Mouse (Mus musculus): ENCODE results near the gene Pin4. TPM values are rescaled to one million over a fixed set of nuclear protein-coding genes. Genes with fewer than 3 reads are reported as not detected.

The Pin4 gene
- 82.0 and 83.3 TPM in 2 replicates for polyA plus RNA-seq (2015; fragmentation: Nextera tagmentation; extraction: Ambion mirVana)

DNA sequence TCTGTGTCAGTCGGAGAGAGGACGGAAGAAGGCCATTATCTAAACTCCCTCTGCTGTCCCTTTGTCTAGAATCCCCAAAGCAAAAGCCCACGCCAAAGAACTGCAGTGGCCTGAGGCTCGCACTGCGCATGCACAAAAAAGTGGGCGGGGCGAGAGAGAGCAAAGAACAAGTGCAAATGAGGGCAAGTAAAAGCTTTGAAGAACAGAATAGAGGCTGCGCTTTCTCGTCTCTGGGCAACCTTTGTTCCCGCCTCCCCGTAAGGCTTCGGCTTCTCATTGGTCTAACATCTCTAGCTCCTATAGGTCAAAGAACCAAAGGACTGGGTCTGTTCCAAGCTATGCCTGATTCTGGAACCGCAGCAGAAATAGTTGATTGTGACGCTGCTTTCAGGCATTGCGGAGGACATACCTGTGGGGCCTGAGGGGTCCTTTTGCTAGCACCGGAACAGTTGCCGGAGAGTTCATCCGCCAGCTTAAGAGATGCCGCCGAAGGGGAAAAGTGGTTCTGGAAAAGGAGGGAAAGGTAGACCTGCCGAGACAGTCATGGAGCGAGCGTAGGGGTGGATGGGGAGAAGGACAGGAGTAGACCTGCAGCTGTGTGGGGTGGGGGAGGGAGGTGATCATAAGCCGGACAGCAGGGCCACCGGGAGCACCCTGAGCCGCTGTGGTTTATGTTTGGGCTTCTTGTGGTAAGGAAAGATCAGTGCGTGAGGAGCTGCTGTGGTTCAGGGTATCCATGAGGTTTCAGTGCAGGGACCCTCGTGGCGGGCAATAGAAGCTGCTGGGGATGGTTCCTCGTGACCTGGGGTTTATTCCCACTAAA, at the start of gene Pin4:
Gene Pin4 (plus strand): TSS at position 406 of the 823 bp plus-strand sequence.
- peak within 1 kb of the TSS; percentile 73 for H3K9ac ChIP-seq
- ATAC-seq (ENCODE audit: low FRiP score): peak; percentile 99
- H3K27ac ChIP-seq: peak within 1 kb of the TSS; percentile 73
- peaks cover 10% of the 10 kb centered on the region for H3K4me1 ChIP-seq (replicated peaks)
- no peaks in the 10 kb centered on the region for H3K9me3 ChIP-seq
- no peaks in the 10 kb centered on the region for H3K27me3 ChIP-seq
- peaks cover 12% of the 10 kb centered on the region for H3K36me3 ChIP-seq
- H3K4me3 ChIP-seq: peak within 1 kb of the TSS; percentile 62
- H3K4me2 ChIP-seq: peak within 1 kb of the TSS; percentile 62
- 16% methylated on average over 30 of the region's 30 CpGs for WGBS

GRCm38 (mm10) chrX:102070591-102071471, 48.4 kb upstream of the Pin4 start, which contains the start of gene Rtl5:
Rtl5 (minus strand) TSS chrX:102071304.
- peak within 1 kb of the TSS; percentile 65 for H3K4me2 ChIP-seq
- H3K9me3 ChIP-seq: no peaks in the 10 kb centered on the region
- ATAC-seq (ENCODE audit: low FRiP score): peak; percentile 91
- peak within 1 kb of the TSS; percentile 55 for H3K4me3 ChIP-seq
- peak within 1 kb of the TSS; percentile 80 for H3K9ac ChIP-seq
- peaks cover 44% of the 10 kb centered on the region for H3K4me1 ChIP-seq (replicated peaks)
- no peaks in the 10 kb centered on the region for H3K36me3 ChIP-seq
- H3K27ac ChIP-seq: peak within 1 kb of the TSS; percentile 86
- WGBS: 23% methylated on average over 49 of the region's 61 CpGs
- 0 out of 2 replicates have a peak, but pooled peaks cover 21% of the 10 kb centered on the region for H3K27me3 ChIP-seq

DNA sequence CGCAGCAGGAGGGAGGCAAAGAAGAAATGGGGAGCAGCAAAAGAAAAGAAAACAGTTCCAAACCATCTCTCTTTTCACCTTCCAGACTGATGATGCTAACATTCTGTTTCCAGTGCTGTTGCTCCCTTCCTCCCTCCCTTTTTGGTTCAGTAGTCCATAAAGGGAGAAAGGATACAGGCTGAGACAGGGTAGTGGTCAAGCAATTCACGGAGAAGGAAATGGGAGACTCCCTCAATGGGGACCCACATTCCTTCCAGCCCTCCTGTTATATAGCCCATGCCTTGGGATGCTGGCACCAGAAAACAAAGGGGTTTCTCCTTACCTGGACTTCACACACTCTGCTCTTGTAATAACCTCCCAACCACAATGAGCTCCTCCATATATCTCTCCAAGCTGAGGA, 47.7 kb upstream of the Pin4 start:
- Histone ChIP-seq H3K27me3 (0 out of 2 replicates have a peak, but pooled peaks cover 21% of the 10 kb centered on the region), H3K9me3 (no peaks in the 10 kb centered on the region), H3K36me3 (no peaks in the 10 kb centered on the region), H3K4me1 (replicated peaks) (peaks cover 44% of the 10 kb centered on the region), H3K4me2 (peak overlapping the region; percentile 65), H3K4me3 (peak overlapping the region; percentile 55), H3K9ac (peak overlapping the region; percentile 80), H3K27ac (peak overlapping the region; percentile 86)
- WGBS: 15% methylated on average over 2 of the region's 2 CpGs
- peak; percentile 38 for ATAC-seq (ENCODE audit: low FRiP score)

GRCm38 (mm10) chrX:102073605-102074325, 45.5 kb upstream of the Pin4 start:
- WGBS: 60% methylated on average over 14 of the region's 14 CpGs
- Histone ChIP-seq H3K4me2 (no peak overlapping the region), H3K27ac (no peak overlapping the region), H3K9ac (no peak overlapping the region), H3K27me3 (0 out of 2 replicates have a peak, but pooled peaks cover 18% of the 10 kb centered on the region), H3K9me3 (no peaks in the 10 kb centered on the region), H3K4me3 (no peak overlapping the region), H3K36me3 (no peaks in the 10 kb centered on the region), H3K4me1 (replicated peaks) (peaks cover 25% of the 10 kb centered on the region)
- ATAC-seq (ENCODE audit: low FRiP score): no peak

GRCm38 (mm10) chrX:102074435-102074834, 44.8 kb upstream of the Pin4 start:
- no peak overlapping the region for H3K4me2 ChIP-seq
- no peak overlapping the region for H3K4me3 ChIP-seq
- H3K27me3 ChIP-seq: peaks cover 18% of the 10 kb centered on the region; the same call in 1 of the 2 replicates
- no peaks in the 10 kb centered on the region for H3K36me3 ChIP-seq
- H3K9me3 ChIP-seq: no peaks in the 10 kb centered on the region
- H3K27ac ChIP-seq: no peak overlapping the region
- no peak for ATAC-seq (ENCODE audit: low FRiP score)
- 60% methylated on average over 5 of the region's 5 CpGs for WGBS
- no peak overlapping the region for H3K9ac ChIP-seq
- peaks cover 18% of the 10 kb centered on the region for H3K4me1 ChIP-seq (replicated peaks)

DNA sequence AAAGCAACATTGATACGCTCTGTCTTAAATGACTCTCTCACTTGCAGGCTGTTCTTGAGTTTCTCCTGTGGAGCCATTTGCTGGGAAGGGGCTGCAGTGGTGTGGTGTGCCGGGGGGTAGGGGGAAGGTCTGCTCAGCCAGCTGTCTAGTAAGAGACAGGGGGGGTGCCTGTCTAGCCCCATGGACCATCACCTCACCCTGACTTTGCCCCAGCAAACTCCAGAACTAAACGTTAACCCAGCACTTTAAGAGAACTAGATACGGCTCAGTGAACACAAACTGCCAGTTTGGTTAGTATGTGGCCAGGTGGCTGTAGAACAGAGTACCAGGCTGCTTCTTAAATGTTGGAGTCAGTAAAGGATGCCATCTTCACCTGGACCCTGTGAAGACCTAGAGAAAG, 44.1 kb upstream of the Pin4 start:
- no peak overlapping the region for H3K4me2 ChIP-seq
- ATAC-seq (ENCODE audit: low FRiP score): no peak
- H3K27ac ChIP-seq: no peak overlapping the region
- no peaks in the 10 kb centered on the region for H3K9me3 ChIP-seq
- H3K36me3 ChIP-seq: no peaks in the 10 kb centered on the region
- H3K4me3 ChIP-seq: no peak overlapping the region
- WGBS: 82% methylated on average over 4 of the region's 4 CpGs
- peaks cover 24% of the 10 kb centered on the region; the same call in 1 of the 2 replicates for H3K27me3 ChIP-seq
- H3K4me1 ChIP-seq (replicated peaks): peaks cover 11% of the 10 kb centered on the region
- H3K9ac ChIP-seq: no peak overlapping the region

- H3K27me3 ChIP-seq: peaks cover 20% of the 10 kb centered on the region; the same call in 1 of the 2 replicates
- no peak overlapping the region for H3K27ac ChIP-seq
- H3K9ac ChIP-seq: no peak overlapping the region
- no peak overlapping the region for H3K4me3 ChIP-seq
- 87% methylated on average over 7 of the region's 7 CpGs for WGBS
- ATAC-seq (ENCODE audit: low FRiP score): no peak
- H3K36me3 ChIP-seq: no peaks in the 10 kb centered on the region
- H3K4me2 ChIP-seq: no peak overlapping the region
- peaks cover 17% of the 10 kb centered on the region for H3K4me1 ChIP-seq (replicated peaks)
- no peaks in the 10 kb centered on the region for H3K9me3 ChIP-seq
These were observed 42.1 kb upstream of the Pin4 start for GRCm38 (mm10) chrX:102076886-102077765.

GRCm38 (mm10) chrX:102081076-102081475, 38.2 kb upstream of the Pin4 start:
- H3K4me2 ChIP-seq: no peak overlapping the region
- peak overlapping the region; percentile 93 for H3K27ac ChIP-seq
- H3K4me1 ChIP-seq (replicated peaks): peaks cover 26% of the 10 kb centered on the region
- no peak overlapping the region for H3K9ac ChIP-seq
- H3K9me3 ChIP-seq: no peaks in the 10 kb centered on the region
- 45% methylated on average over 10 of the region's 10 CpGs for WGBS
- H3K36me3 ChIP-seq: no peaks in the 10 kb centered on the region
- H3K4me3 ChIP-seq: no peak overlapping the region
- H3K27me3 ChIP-seq: peaks cover 6% of the 10 kb centered on the region; the same call in 1 of the 2 replicates
- ATAC-seq (ENCODE audit: low FRiP score): peak; percentile 25; the same call in 1 of the 2 replicates

DNA sequence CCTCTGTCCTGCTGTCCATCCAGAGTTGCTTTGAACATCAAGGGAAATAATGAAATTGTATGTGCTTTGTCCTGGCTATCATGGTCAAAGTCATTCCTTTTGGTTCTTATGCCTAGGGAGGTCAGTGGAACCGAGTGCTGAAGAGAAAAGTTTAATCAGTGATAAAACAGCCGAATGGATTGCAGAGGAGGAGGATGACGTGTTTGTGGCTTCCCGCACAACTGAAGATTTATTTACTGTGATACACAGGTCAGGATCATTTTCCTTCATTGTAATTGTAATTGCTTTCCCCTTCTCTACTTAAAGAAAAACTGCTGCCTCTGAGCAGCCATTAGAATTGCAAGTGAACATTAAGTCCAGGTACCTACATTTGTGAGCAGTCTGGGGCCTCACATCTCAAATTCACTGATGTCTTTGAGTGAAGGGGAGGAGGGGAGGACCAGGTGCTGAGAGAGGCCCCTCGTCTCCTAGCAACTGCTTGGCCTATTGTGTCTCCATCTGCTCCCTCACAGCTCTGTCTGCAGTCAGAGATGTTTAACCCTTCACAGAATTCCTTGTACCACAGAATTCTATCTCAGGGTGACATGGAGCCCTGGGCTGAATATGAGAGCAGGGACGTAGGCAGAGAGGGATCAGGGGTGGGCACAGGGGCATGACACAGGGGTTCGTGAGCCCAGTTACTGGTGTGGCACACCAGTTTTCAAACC, 37.5 kb upstream of the Pin4 start:
- peaks cover 6% of the 10 kb centered on the region; the same call in 1 of the 2 replicates for H3K27me3 ChIP-seq
- no peaks in the 10 kb centered on the region for H3K9me3 ChIP-seq
- H3K36me3 ChIP-seq: no peaks in the 10 kb centered on the region
- WGBS: 17% methylated on average over 7 of the region's 7 CpGs
- ATAC-seq (ENCODE audit: low FRiP score): peak; percentile 93
- 0 out of 2 replicates have a peak overlapping the region, but pooled peaks have one; percentile 8 for H3K4me2 ChIP-seq
- H3K4me1 ChIP-seq (replicated peaks): peaks cover 26% of the 10 kb centered on the region
- no peak overlapping the region for H3K9ac ChIP-seq
- peak overlapping the region; percentile 93 for H3K27ac ChIP-seq
- H3K4me3 ChIP-seq: no peak overlapping the region

GRCm38 (mm10) chrX:102082340-102082739, 36.9 kb upstream of the Pin4 start:
- H3K4me2 ChIP-seq: 0 out of 2 replicates have a peak overlapping the region, but pooled peaks have one; percentile 8
- H3K4me1 ChIP-seq (replicated peaks): peaks cover 26% of the 10 kb centered on the region
- no peak overlapping the region for H3K4me3 ChIP-seq
- no peaks in the 10 kb centered on the region for H3K36me3 ChIP-seq
- peaks cover 6% of the 10 kb centered on the region; the same call in 1 of the 2 replicates for H3K27me3 ChIP-seq
- H3K9me3 ChIP-seq: no peaks in the 10 kb centered on the region
- WGBS: 32% methylated on average over 5 of the region's 5 CpGs
- peak overlapping the region; percentile 93 for H3K27ac ChIP-seq
- peak; percentile 15; the same call in 1 of the 2 replicates for ATAC-seq (ENCODE audit: low FRiP score)
- no peak overlapping the region for H3K9ac ChIP-seq
